Mouse (Mus musculus) liver, embryonic 14.5 days (tissue): ENCODE data around the gene Zmynd8.

ENCODE experiments used
- CTCF ChIP-seq: IDR thresholded peaks from 2 replicates; pipeline ENCODE4 v1.5.1; 2016; ENCODE audit warnings: antibody characterized with exemption, low read depth, control low read depth
- EP300 ChIP-seq: IDR thresholded peaks from 2 replicates; pipeline ENCODE4 v1.6.1; 2016; ENCODE audit warnings: antibody characterized with exemption, low read depth

DNA sequence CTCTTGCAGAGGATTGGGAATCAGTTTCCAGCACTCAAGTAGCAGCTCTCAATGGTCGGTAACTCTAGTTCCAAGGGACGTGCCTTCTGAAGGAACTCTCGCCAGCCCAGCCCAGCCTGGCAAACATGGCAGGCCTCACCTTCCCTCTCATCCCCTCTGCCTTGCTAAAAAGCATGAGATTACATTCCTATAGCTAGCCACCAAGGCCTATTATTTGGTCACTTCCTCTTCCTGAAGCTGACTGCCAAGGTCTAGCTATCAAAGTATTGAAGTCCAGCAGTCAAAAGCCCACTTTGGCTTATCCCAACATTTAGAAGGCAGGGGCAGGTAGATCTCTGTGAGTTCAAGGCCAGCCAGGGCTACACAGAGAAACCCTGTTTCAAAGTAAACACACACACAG lies 24.2 kb upstream of the Zmynd8 start:
- TF ChIP-seq CTCF (no peak), EP300 (no peak)
